Mouse (Mus musculus) forebrain, embryonic 12.5 days (tissue): ENCODE measurements at regions not wholly inside any gene's neighbourhood (a gene's known extent, or its start where the extent isn't known, plus 50 kb on each side); places are given as distances from the start of the nearest gene placed in this dataset.

Experiments
- ATAC-seq: fragments of 200-750 bp; cut with Nextera tagmentation; 2 replicates; pipeline ENCODE4 v1.8.0; 2017; ENCODE audit warnings: moderate TSS enrichment; ENCODE audit not compliant: low FRiP score
- H3K27ac ChIP-seq: fragments of 300-500 bp; sonication (generic); 2 replicates; pipeline ENCODE4 v1.5.1; 2016; ENCODE audit warnings: mild to moderate bottlenecking
- H3K27me3 ChIP-seq: fragments of 300-500 bp; sonication (generic); 2 replicates; pipeline ENCODE4 v1.6.1; 2016; ENCODE audit warnings: mild to moderate bottlenecking
- H3K36me3 ChIP-seq: fragments of 300-500 bp; sonication (generic); replicated peaks from 2 replicates; pipeline ENCODE4 v1.6.1; 2016; ENCODE audit warnings: mild to moderate bottlenecking
- H3K4me1 ChIP-seq: fragments of 300-500 bp; sonication (generic); 2 replicates; pipeline ENCODE4 v1.6.1; 2016
- H3K4me2 ChIP-seq: fragments of 300-500 bp; sonication (generic); 2 replicates; pipeline ENCODE4 v1.6.1; 2016; ENCODE audit warnings: mild to moderate bottlenecking, moderate library complexity
- H3K4me3 ChIP-seq: fragments of 300-500 bp; sonication (generic); replicated peaks from 2 replicates; pipeline ENCODE4 v1.5.1; 2016; ENCODE audit warnings: mild to moderate bottlenecking
- H3K9ac ChIP-seq: fragments of 300-500 bp; sonication (generic); 2 replicates; pipeline ENCODE4 v1.6.1; 2016; ENCODE audit warnings: mild to moderate bottlenecking
- H3K9me3 ChIP-seq: fragments of 300-500 bp; sonication (generic); 2 replicates; pipeline ENCODE4 v1.6.1; 2016
- WGBS: fragments of 180-500 bp; shearing (Covaris S2); methylation state at CpG from one replicate; pipeline ENCODE4 v1.1.7; 2016; 5-methylcytosine and 5-hydroxymethylcytosine counted together

DNA sequence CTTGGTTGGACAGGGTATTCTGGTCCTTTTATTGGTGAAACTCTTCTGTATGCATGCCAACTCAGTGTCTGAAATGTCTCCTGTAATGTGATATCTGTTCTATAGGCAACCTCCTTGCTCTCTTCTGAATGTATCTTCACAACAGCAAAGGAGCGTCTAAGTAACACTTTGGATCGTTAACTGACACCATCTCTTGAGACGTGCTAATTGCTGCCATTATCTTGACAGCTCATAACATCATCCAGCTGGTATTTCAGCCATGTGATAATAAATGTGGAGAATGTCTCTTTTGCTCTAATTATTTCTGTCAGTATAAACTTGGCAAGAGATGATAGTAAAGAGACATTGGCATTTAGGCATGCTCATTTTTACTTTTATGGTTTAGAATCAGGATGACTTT, 68.8 kb upstream of the Col8a1 start:
- 45% methylated on average over 3 of the region's 3 CpGs for WGBS
- H3K27me3 ChIP-seq = no peaks in the 10 kb centered on the region
- ATAC-seq = peak; percentile 55; the same call in 1 of the 2 replicates
- no peaks in the 10 kb centered on the region for H3K36me3 ChIP-seq
- H3K4me3 ChIP-seq = no peak overlapping the region
- no peak overlapping the region for H3K4me2 ChIP-seq
- no peak overlapping the region for H3K9ac ChIP-seq
- H3K4me1 ChIP-seq = no peaks in the 10 kb centered on the region
- H3K27ac ChIP-seq = no peak overlapping the region
- no peaks in the 10 kb centered on the region for H3K9me3 ChIP-seq

DNA sequence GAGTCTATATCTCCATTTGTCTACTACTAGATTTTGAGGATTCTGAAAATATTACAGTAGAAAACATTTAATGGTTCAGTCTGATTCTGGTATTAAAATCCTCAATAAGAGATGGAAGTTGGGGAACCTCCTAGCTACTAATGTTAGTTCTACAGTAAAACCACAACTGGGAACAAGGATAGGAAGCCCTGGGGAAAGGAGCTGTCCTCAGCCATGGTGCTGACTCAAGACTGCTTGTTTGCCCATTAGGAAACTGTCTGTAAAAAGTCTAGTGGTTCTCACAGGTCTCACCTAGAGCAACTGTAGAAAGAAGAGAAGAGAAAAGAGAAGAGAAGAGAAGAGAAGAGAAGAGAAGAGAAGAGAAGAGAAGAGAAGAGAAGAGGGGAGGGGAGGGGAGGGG, 90.9 kb upstream of the Col8a1 start:
- Histone ChIP-seq H3K27ac (no peak overlapping the region), H3K36me3 (no peaks in the 10 kb centered on the region), H3K27me3 (no peaks in the 10 kb centered on the region), H3K4me2 (no peak overlapping the region), H3K9ac (no peak overlapping the region), H3K9me3 (no peaks in the 10 kb centered on the region), H3K4me1 (no peaks in the 10 kb centered on the region), H3K4me3 (no peak overlapping the region)
- ATAC-seq = no peak

DNA sequence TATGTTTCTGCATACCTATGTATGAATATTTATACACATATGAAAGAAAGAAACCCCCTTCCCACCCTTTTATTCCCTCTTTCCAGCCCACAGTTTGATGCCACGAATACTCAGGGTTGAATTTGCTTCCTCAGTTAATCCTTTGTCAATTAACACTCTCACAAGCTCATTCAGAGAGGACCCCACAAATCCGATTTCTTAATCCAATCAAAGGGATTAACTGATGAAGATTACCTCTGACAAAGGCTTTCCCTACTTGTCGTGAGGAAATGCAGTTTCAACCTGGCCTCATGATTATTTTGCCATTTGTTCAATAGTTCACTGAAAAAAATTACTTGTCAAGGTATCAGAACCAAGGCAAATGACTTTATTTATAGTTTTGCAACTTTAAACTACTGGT, 91.8 kb upstream of the Col8a1 start:
- Histone ChIP-seq H3K9ac (no peak overlapping the region), H3K4me1 (no peaks in the 10 kb centered on the region), H3K27me3 (no peaks in the 10 kb centered on the region), H3K4me3 (no peak overlapping the region), H3K9me3 (no peaks in the 10 kb centered on the region), H3K27ac (no peak overlapping the region), H3K36me3 (no peaks in the 10 kb centered on the region), H3K4me2 (no peak overlapping the region)
- 2% methylated on average over 3 of the region's 3 CpGs for WGBS
- ATAC-seq = no peak

DNA sequence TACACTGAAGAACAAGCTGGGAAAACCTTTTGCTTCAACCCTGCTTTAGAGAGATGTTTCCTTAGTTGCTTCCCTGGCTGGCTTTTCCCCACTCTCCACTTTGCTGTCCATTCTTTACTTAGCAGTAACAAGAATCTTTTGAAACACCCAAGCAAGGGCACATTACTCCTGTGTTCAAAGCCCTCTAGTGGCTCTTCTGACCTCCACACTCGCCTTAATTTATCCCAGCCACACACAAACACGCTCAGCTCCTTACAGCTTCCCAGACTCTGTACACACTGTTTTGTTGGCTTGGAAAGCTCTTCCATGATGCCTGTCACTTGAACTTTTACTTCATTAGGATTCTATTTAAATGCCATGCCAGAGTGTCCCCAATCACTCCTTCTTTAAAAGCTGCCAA, 97.3 kb upstream of the Col8a1 start:
- Histone ChIP-seq H3K9ac (no peak overlapping the region), H3K4me3 (no peak overlapping the region), H3K4me1 (no peaks in the 10 kb centered on the region), H3K4me2 (no peak overlapping the region), H3K27me3 (no peaks in the 10 kb centered on the region), H3K9me3 (no peaks in the 10 kb centered on the region), H3K27ac (no peak overlapping the region), H3K36me3 (no peaks in the 10 kb centered on the region)
- WGBS = 54% methylated on average over 2 of the region's 2 CpGs
- no peak for ATAC-seq

DNA sequence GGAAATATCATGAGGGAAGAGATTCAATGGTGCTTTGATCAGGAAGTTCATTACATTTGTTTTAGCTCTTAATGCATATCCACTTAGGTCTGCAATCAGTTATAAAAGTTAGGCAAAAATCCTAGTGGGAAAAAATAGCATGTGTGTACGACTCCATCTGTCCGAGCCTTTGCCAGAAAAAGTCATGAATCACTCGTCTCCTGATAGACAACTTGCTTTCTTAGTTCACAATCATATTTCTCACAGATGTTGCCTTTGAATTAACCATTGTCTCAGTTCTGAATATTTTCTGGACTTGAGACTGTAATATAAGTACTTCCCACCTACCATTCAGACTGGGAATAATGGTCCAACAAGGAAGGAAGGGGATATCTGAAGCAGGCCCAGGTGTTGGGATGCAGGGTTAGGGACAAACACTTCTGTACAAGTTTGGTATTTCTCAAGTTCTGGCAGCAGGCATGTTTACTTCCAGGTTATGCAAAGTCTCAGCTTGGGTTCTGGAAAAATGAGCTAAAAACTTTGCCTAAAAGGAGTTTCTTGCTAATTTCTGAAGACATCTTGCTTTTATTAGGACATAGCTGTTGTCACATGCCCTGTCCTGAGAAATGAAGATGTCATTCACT, 98.4 kb upstream of the Col8a1 start:
- peaks cover 2% of the 10 kb centered on the region for H3K4me1 ChIP-seq
- H3K4me2 ChIP-seq = no peak overlapping the region
- H3K9ac ChIP-seq = no peak overlapping the region
- 92% methylated on average over 3 of the region's 3 CpGs for WGBS
- H3K27ac ChIP-seq = no peak overlapping the region
- no peaks in the 10 kb centered on the region for H3K36me3 ChIP-seq
- no peaks in the 10 kb centered on the region for H3K9me3 ChIP-seq
- H3K4me3 ChIP-seq = no peak overlapping the region
- no peaks in the 10 kb centered on the region for H3K27me3 ChIP-seq
- no peak for ATAC-seq

DNA sequence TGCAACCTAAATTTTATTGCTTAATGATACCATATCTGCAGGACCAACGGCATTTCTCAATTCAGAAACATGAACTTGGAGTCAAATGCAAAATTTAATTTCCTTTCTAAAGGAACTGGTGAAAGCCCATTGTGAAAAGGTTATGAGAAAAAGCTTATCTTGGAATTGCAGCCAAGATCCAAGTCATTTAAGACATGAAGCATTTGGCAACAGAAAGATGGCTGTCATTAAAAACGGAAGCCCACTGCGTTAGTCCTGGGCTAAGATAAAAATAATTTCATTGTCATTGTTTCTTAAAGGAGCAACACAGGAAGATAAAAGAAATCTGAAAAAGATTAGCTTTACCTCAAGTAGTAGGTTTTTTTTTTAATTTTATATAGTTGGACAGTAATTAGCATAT, 99.2 kb upstream of the Col8a1 start:
- Histone ChIP-seq H3K4me3 (no peak overlapping the region), H3K27me3 (no peaks in the 10 kb centered on the region), H3K4me1 (peaks cover 10% of the 10 kb centered on the region), H3K27ac (no peak overlapping the region), H3K9ac (no peak overlapping the region), H3K9me3 (no peaks in the 10 kb centered on the region), H3K4me2 (no peak overlapping the region), H3K36me3 (no peaks in the 10 kb centered on the region)
- no peak for ATAC-seq
- 89% methylated on average over 3 of the region's 3 CpGs for WGBS

DNA sequence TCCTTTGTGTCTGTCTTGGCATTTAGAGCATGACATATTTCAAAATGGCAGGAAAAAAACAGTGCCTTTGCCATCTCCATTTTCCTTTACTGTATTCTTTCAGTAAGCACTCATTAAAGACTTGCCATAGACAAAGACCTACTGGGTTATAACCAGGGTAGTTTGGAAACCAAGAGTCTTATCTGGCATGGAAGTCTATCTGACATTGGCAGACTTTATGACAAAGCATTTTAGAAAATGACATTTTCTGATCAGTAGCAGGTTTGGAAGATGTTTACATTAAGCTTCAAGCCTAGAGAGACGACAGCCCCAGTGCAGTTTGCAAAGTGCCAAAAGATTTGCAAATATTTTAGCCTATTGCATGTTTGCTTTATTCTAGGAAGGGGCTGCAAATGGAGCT, 102.5 kb upstream of the Col8a1 start:
- no peak overlapping the region for H3K9ac ChIP-seq
- no peak overlapping the region for H3K4me3 ChIP-seq
- H3K27me3 ChIP-seq = no peaks in the 10 kb centered on the region
- no peaks in the 10 kb centered on the region for H3K36me3 ChIP-seq
- no peaks in the 10 kb centered on the region for H3K9me3 ChIP-seq
- peaks cover 15% of the 10 kb centered on the region for H3K4me1 ChIP-seq
- H3K4me2 ChIP-seq = no peak overlapping the region
- no peak for ATAC-seq
- H3K27ac ChIP-seq = no peak overlapping the region
- WGBS = 43% methylated on average over 1 of the region's 1 CpGs

DNA sequence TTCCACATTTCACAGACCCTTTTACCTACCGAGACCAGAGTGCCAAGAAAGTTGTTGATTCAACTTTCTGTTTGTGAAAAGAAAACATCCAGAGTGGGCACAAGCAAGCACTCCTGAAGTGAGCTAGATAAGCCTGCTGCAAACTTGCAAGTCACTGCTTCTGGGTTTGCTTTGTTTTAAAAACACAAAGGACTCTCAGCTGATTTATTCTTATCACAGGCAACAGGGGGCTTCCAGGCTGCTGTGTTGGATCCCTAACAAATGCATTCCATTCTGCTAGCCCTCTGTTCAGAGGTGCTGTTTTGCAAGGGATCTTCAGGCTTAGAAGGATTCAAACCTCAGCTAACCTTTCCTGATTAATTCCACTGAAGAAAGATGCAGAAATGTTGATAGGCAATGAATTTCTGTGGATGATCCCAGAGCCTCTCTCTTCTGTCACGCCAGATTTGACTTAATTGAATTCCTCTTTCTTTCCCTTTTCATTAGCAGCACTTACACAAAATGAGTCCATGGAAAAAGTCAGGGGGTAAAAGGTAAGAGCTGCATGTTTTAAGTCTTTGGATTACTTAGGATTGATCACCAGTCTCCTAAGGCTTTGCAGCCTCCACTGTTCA, 103.7 kb upstream of the Col8a1 start:
- H3K4me2 ChIP-seq = no peak overlapping the region
- no peak overlapping the region for H3K4me3 ChIP-seq
- WGBS = 3% methylated on average over 2 of the region's 2 CpGs
- no peak; the same call in 1 of the 2 replicates for ATAC-seq
- peaks cover 15% of the 10 kb centered on the region for H3K4me1 ChIP-seq
- H3K9ac ChIP-seq = no peak overlapping the region
- no peaks in the 10 kb centered on the region for H3K9me3 ChIP-seq
- no peaks in the 10 kb centered on the region for H3K36me3 ChIP-seq
- H3K27ac ChIP-seq = no peak overlapping the region
- H3K27me3 ChIP-seq = no peaks in the 10 kb centered on the region

DNA sequence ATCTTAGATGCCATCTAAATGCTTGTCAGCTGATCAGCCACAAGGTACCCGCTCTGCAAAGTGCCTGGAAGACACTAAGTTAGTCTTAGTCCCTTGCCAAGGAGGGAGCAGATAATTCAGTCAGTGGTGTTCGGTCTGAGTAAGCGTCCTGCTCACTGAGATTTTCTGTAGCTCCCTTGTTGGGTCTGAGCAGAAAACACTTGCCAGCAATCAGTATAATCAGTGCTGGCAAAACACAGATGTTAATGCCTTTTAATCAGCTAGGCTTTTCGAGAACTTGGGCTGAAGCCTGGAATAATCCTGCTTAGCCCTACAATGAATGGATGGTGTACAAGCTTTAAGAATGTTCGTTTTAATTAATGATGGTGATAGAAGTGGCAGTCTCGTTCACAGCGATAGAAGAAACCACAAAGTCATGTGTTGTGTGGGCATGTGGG, 104.2 kb upstream of the Col8a1 start:
- Histone ChIP-seq H3K27me3 (no peaks in the 10 kb centered on the region), H3K4me3 (no peak overlapping the region), H3K4me1 (peaks cover 15% of the 10 kb centered on the region), H3K9me3 (no peaks in the 10 kb centered on the region), H3K9ac (no peak overlapping the region), H3K4me2 (no peak overlapping the region), H3K27ac (no peak overlapping the region), H3K36me3 (no peaks in the 10 kb centered on the region)
- ATAC-seq = peak; percentile 64; the same call in 1 of the 2 replicates
- 2% methylated on average over 7 of the region's 7 CpGs for WGBS

DNA sequence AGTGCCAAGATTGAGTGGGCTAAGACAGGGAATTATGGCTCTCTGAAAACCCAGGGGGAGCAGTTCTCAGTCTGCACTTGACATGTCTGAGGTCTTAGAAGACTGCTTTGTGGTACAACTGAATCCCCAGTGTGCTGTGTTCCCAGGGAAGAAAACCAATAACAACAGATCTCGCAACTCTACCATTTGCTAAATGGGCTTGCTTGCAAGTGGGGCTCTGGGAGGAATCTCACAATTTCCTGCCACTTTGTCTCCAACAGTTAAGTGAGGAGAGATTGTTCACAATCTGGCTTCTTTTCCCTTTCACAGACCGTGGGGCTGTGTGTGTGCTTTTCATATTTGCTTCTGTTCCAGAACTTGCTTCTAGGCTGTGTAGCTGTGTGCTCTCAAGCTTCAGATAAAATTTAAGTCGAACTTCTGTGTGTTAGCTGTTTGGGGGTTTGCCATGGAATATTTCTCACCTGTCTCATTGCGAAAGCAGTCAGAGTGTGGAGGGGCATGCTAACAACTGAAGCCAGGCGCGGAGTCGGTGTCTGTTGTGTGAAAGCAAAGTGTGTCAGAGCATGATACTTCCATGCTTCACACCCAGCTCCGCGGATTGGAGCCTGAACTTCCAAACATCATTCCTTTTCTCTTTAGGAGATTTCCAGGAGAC, 108.8 kb upstream of the Col8a1 start:
- 82% methylated on average over 9 of the region's 9 CpGs for WGBS

DNA sequence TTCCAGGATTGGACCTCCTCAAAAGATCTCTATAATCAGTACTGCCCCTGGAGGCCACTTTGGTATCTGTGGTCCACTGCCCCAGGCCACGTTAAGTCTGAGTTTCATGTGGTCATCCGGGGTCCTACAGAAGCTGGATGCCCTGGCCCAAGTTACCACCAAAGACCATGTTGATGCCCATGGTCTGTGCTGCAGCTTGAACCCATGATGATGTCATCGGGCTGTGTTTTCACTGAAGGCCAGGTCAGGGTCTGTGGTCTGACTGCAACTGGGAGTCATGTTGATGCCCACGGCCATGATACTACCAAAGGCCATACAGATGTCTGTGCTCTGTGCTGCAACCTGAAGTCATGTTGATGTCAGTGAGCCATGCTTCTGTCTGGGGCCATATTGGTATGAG, 122.3 kb upstream of the Col8a1 start:
- no peak for ATAC-seq
- Histone ChIP-seq H3K36me3 (no peaks in the 10 kb centered on the region), H3K4me1 (no peaks in the 10 kb centered on the region), H3K27ac (no peak overlapping the region), H3K4me3 (no peak overlapping the region), H3K9me3 (no peaks in the 10 kb centered on the region), H3K9ac (no peak overlapping the region), H3K27me3 (no peaks in the 10 kb centered on the region), H3K4me2 (no peak overlapping the region)
- 89% methylated on average over 4 of the region's 4 CpGs for whole genome bisulfite sequencing

More for the DNA sequence above, 108.8 kb upstream of the Col8a1 start:
- Histone ChIP-seq H3K4me3 (no peak overlapping the region), H3K36me3 (no peaks in the 10 kb centered on the region), H3K4me2 (no peak overlapping the region), H3K4me1 (peaks cover 9% of the 10 kb centered on the region), H3K27me3 (no peaks in the 10 kb centered on the region), H3K9me3 (no peaks in the 10 kb centered on the region), H3K27ac (no peak overlapping the region), H3K9ac (no peak overlapping the region)
- no peak for ATAC-seq

DNA sequence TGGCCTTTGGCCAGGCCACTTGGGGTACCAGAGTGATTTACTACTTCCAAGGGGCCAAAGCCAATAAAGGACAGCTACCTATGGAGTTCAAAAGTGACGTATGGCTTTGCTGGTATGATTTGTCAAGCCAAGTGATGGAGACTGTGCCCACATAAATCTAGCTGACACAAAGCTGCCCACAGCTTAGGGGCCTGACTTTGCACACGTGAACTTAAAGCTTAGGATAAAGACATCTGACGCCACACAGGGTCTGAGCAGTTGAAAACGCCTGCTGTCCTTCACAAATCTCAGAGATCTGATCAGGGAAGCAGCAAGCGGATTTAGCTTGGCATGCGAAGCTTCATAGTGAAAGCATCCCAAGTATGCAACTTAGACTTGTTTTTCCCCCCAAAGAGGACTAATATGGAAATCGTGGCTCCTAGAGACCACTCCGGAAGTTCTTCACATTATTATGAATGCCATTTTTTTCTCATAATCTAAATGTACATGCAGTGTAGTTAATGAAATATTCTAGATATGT, 127.1 kb upstream of the Col8a1 start:
- Histone ChIP-seq H3K4me3 (no peak overlapping the region), H3K27me3 (no peaks in the 10 kb centered on the region), H3K27ac (no peak overlapping the region), H3K9ac (no peak overlapping the region), H3K4me1 (no peaks in the 10 kb centered on the region), H3K9me3 (no peaks in the 10 kb centered on the region), H3K36me3 (no peaks in the 10 kb centered on the region), H3K4me2 (no peak overlapping the region)
- 87% methylated on average over 8 of the region's 8 CpGs for WGBS
- ATAC-seq = no peak

DNA sequence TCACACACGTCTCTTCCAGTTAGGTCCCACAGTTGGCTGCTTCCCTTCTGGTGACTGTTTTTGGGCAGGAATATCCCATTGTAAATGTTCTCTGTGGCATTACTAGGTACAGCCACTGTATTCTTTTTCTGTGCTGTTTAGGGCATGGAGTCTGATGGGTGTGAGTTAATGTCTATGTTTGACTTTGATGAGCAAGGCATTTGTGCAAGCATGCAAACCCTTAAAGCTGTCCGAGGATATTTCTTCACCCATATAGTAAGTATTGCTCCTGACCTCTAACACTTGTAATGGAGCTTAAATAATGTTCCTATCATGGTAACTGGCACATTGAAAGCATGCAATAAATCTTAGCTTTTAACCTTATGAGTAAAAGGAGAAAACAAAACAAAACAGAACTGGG, 133.6 kb upstream of the Col8a1 start:
- Histone ChIP-seq H3K27ac (no peak overlapping the region), H3K4me2 (no peak overlapping the region), H3K36me3 (no peaks in the 10 kb centered on the region), H3K4me1 (no peaks in the 10 kb centered on the region), H3K4me3 (no peak overlapping the region), H3K27me3 (no peaks in the 10 kb centered on the region), H3K9me3 (no peaks in the 10 kb centered on the region), H3K9ac (no peak overlapping the region)
- 80% methylated on average over 2 of the region's 2 CpGs for WGBS
- no peak for ATAC-seq
